Mouse (Mus musculus): ENCODE measurements at regions not wholly inside any gene's neighbourhood (a gene's known extent, or its start where the extent isn't known, plus 50 kb on each side); places are given as distances from the start of the nearest gene placed in this dataset.

- no peak overlapping the region for H3K4me2 ChIP-seq
- no peak for ATAC-seq (replicated peaks; ENCODE audit: insufficient number of reproducible peaks, low FRiP score, low TSS enrichment)
- H3K4me1 ChIP-seq (ENCODE audit: control insufficient read depth, insufficient read depth, low read length), result no peaks in the 10 kb centered on the region
- no peak overlapping the region for H3K9ac ChIP-seq (ENCODE audit: low read depth, low read length)
- no peaks in the 10 kb centered on the region for H3K9me3 ChIP-seq (replicated peaks; ENCODE audit: control insufficient read depth, low read length)
- H3K4me3 ChIP-seq (ENCODE audit: low read depth, low read length), result no peak overlapping the region
- H3K36me3 ChIP-seq (ENCODE audit: control insufficient read depth, insufficient read depth, low read length), result no peaks in the 10 kb centered on the region
- no peak overlapping the region for H3K27ac ChIP-seq (ENCODE audit: low read depth, low read length)
- WGBS (ENCODE audit: insufficient replicate concordance), result 55% methylated on average over 3 of the region's 3 CpGs
- no peaks in the 10 kb centered on the region for H3K27me3 ChIP-seq (ENCODE audit: control insufficient read depth, insufficient read depth, low read length)
Measured at GRCm38 (mm10) chr15:68462851-68463250, 1962.1 kb upstream of the Lrrc6 start.

GRCm38 (mm10) chr15:68457239-68457638 lies 1956.5 kb upstream of the Lrrc6 start:
- ATAC-seq (replicated peaks; ENCODE audit: insufficient number of reproducible peaks, low FRiP score, low TSS enrichment), result no peak
- H3K27me3 ChIP-seq (ENCODE audit: control insufficient read depth, insufficient read depth, low read length), result no peaks in the 10 kb centered on the region
- H3K4me3 ChIP-seq (ENCODE audit: low read depth, low read length), result no peak overlapping the region
- no peak overlapping the region for H3K27ac ChIP-seq (ENCODE audit: low read depth, low read length)
- 55% methylated on average over 2 of the region's 2 CpGs for WGBS (ENCODE audit: insufficient replicate concordance)
- no peak overlapping the region for H3K9ac ChIP-seq (ENCODE audit: low read depth, low read length)
- H3K4me2 ChIP-seq, result no peak overlapping the region
- H3K4me1 ChIP-seq (ENCODE audit: control insufficient read depth, insufficient read depth, low read length), result no peaks in the 10 kb centered on the region
- H3K36me3 ChIP-seq (ENCODE audit: control insufficient read depth, insufficient read depth, low read length), result no peaks in the 10 kb centered on the region
- H3K9me3 ChIP-seq (replicated peaks; ENCODE audit: control insufficient read depth, low read length), result no peaks in the 10 kb centered on the region

GRCm38 (mm10) chr15:68451971-68452370 lies 1951.3 kb upstream of the Lrrc6 start:
- no peak for ATAC-seq (replicated peaks; ENCODE audit: insufficient number of reproducible peaks, low FRiP score, low TSS enrichment)
- Histone ChIP-seq H3K27ac (ENCODE audit: low read depth, low read length) (no peak overlapping the region), H3K9me3 (replicated peaks; ENCODE audit: control insufficient read depth, low read length) (no peaks in the 10 kb centered on the region), H3K27me3 (ENCODE audit: control insufficient read depth, insufficient read depth, low read length) (no peaks in the 10 kb centered on the region), H3K4me1 (ENCODE audit: control insufficient read depth, insufficient read depth, low read length) (no peaks in the 10 kb centered on the region), H3K4me3 (ENCODE audit: low read depth, low read length) (no peak overlapping the region), H3K4me2 (no peak overlapping the region), H3K36me3 (ENCODE audit: control insufficient read depth, insufficient read depth, low read length) (no peaks in the 10 kb centered on the region), H3K9ac (ENCODE audit: low read depth, low read length) (no peak overlapping the region)
- 34% methylated on average over 2 of the region's 2 CpGs for WGBS (ENCODE audit: insufficient replicate concordance)

- no peaks in the 10 kb centered on the region for H3K27me3 ChIP-seq (ENCODE audit: control insufficient read depth, insufficient read depth, low read length)
- no peaks in the 10 kb centered on the region for H3K4me1 ChIP-seq (ENCODE audit: control insufficient read depth, insufficient read depth, low read length)
- no peak overlapping the region for H3K27ac ChIP-seq (ENCODE audit: low read depth, low read length)
- H3K9me3 ChIP-seq (replicated peaks; ENCODE audit: control insufficient read depth, low read length), result no peaks in the 10 kb centered on the region
- no peak overlapping the region for H3K4me3 ChIP-seq (ENCODE audit: low read depth, low read length)
- ATAC-seq (replicated peaks; ENCODE audit: insufficient number of reproducible peaks, low FRiP score, low TSS enrichment), result no peak
- no peak overlapping the region for H3K4me2 ChIP-seq
- no peak overlapping the region for H3K9ac ChIP-seq (ENCODE audit: low read depth, low read length)
- no peaks in the 10 kb centered on the region for H3K36me3 ChIP-seq (ENCODE audit: control insufficient read depth, insufficient read depth, low read length)
- 80% methylated on average over 7 of the region's 7 CpGs for WGBS (ENCODE audit: insufficient replicate concordance)
Measured at GRCm38 (mm10) chr15:68445341-68445740, 1944.6 kb upstream of the Lrrc6 start.

GRCm38 (mm10) chr15:68440636-68441035 lies 1939.9 kb upstream of the Lrrc6 start:
- Histone ChIP-seq H3K4me3 (ENCODE audit: low read depth, low read length) (no peak overlapping the region), H3K36me3 (ENCODE audit: control insufficient read depth, insufficient read depth, low read length) (no peaks in the 10 kb centered on the region), H3K9me3 (replicated peaks; ENCODE audit: control insufficient read depth, low read length) (no peaks in the 10 kb centered on the region), H3K27me3 (ENCODE audit: control insufficient read depth, insufficient read depth, low read length) (no peaks in the 10 kb centered on the region), H3K9ac (ENCODE audit: low read depth, low read length) (no peak overlapping the region), H3K4me2 (no peak overlapping the region), H3K4me1 (ENCODE audit: control insufficient read depth, insufficient read depth, low read length) (no peaks in the 10 kb centered on the region), H3K27ac (ENCODE audit: low read depth, low read length) (no peak overlapping the region)
- ATAC-seq (replicated peaks; ENCODE audit: insufficient number of reproducible peaks, low FRiP score, low TSS enrichment), result no peak
- 61% methylated on average over 9 of the region's 9 CpGs for WGBS (ENCODE audit: insufficient replicate concordance)

GRCm38 (mm10) chr15:68435961-68436360 lies 1935.3 kb upstream of the Lrrc6 start:
- Histone ChIP-seq H3K9me3 (replicated peaks; ENCODE audit: control insufficient read depth, low read length) (no peaks in the 10 kb centered on the region), H3K9ac (ENCODE audit: low read depth, low read length) (no peak overlapping the region), H3K4me3 (ENCODE audit: low read depth, low read length) (no peak overlapping the region), H3K4me1 (ENCODE audit: control insufficient read depth, insufficient read depth, low read length) (no peaks in the 10 kb centered on the region), H3K27me3 (ENCODE audit: control insufficient read depth, insufficient read depth, low read length) (no peaks in the 10 kb centered on the region), H3K36me3 (ENCODE audit: control insufficient read depth, insufficient read depth, low read length) (no peaks in the 10 kb centered on the region), H3K27ac (ENCODE audit: low read depth, low read length) (no peak overlapping the region), H3K4me2 (no peak overlapping the region)
- ATAC-seq (replicated peaks; ENCODE audit: insufficient number of reproducible peaks, low FRiP score, low TSS enrichment), result no peak
- WGBS (ENCODE audit: insufficient replicate concordance), result 40% methylated on average over 3 of the region's 3 CpGs

- 62% methylated on average over 2 of the region's 2 CpGs for WGBS (ENCODE audit: insufficient replicate concordance)
- no peak overlapping the region for H3K27ac ChIP-seq (ENCODE audit: low read depth, low read length)
- H3K36me3 ChIP-seq (ENCODE audit: control insufficient read depth, insufficient read depth, low read length), result no peaks in the 10 kb centered on the region
- no peaks in the 10 kb centered on the region for H3K9me3 ChIP-seq (replicated peaks; ENCODE audit: control insufficient read depth, low read length)
- H3K27me3 ChIP-seq (ENCODE audit: control insufficient read depth, insufficient read depth, low read length), result no peaks in the 10 kb centered on the region
- H3K4me3 ChIP-seq (ENCODE audit: low read depth, low read length), result no peak overlapping the region
- no peak for ATAC-seq (replicated peaks; ENCODE audit: insufficient number of reproducible peaks, low FRiP score, low TSS enrichment)
- H3K9ac ChIP-seq (ENCODE audit: low read depth, low read length), result no peak overlapping the region
- H3K4me2 ChIP-seq, result no peak overlapping the region
- H3K4me1 ChIP-seq (ENCODE audit: control insufficient read depth, insufficient read depth, low read length), result no peaks in the 10 kb centered on the region
Measured at GRCm38 (mm10) chr15:68431251-68431650, 1930.5 kb upstream of the Lrrc6 start.

GRCm38 (mm10) chr15:68430486-68430885 lies 1929.8 kb upstream of the Lrrc6 start:
- 54% methylated on average over 4 of the region's 4 CpGs for WGBS (ENCODE audit: insufficient replicate concordance)
- H3K4me3 ChIP-seq (ENCODE audit: low read depth, low read length), result no peak overlapping the region
- H3K27me3 ChIP-seq (ENCODE audit: control insufficient read depth, insufficient read depth, low read length), result no peaks in the 10 kb centered on the region
- no peaks in the 10 kb centered on the region for H3K36me3 ChIP-seq (ENCODE audit: control insufficient read depth, insufficient read depth, low read length)
- H3K4me2 ChIP-seq, result no peak overlapping the region
- no peak overlapping the region for H3K27ac ChIP-seq (ENCODE audit: low read depth, low read length)
- ATAC-seq (replicated peaks; ENCODE audit: insufficient number of reproducible peaks, low FRiP score, low TSS enrichment), result no peak
- no peaks in the 10 kb centered on the region for H3K9me3 ChIP-seq (replicated peaks; ENCODE audit: control insufficient read depth, low read length)
- no peaks in the 10 kb centered on the region for H3K4me1 ChIP-seq (ENCODE audit: control insufficient read depth, insufficient read depth, low read length)
- no peak overlapping the region for H3K9ac ChIP-seq (ENCODE audit: low read depth, low read length)

- no peak overlapping the region for H3K27ac ChIP-seq (ENCODE audit: low read depth, low read length)
- H3K27me3 ChIP-seq (ENCODE audit: control insufficient read depth, insufficient read depth, low read length), result no peaks in the 10 kb centered on the region
- no peaks in the 10 kb centered on the region for H3K4me1 ChIP-seq (ENCODE audit: control insufficient read depth, insufficient read depth, low read length)
- ATAC-seq (replicated peaks; ENCODE audit: insufficient number of reproducible peaks, low FRiP score, low TSS enrichment), result no peak
- no peak overlapping the region for H3K9ac ChIP-seq (ENCODE audit: low read depth, low read length)
- 24% methylated on average over 6 of the region's 6 CpGs for WGBS (ENCODE audit: insufficient replicate concordance)
- no peak overlapping the region for H3K4me2 ChIP-seq
- no peaks in the 10 kb centered on the region for H3K9me3 ChIP-seq (replicated peaks; ENCODE audit: control insufficient read depth, low read length)
- H3K4me3 ChIP-seq (ENCODE audit: low read depth, low read length), result no peak overlapping the region
- no peaks in the 10 kb centered on the region for H3K36me3 ChIP-seq (ENCODE audit: control insufficient read depth, insufficient read depth, low read length)
Measured at GRCm38 (mm10) chr15:68428444-68429228, 1927.9 kb upstream of the Lrrc6 start.
